Mouse (Mus musculus) megakaryocyte, embryonic 14.5 days (primary cell): ENCODE data around the gene Arhgap8. TPM values are rescaled to one million over a fixed set of nuclear protein-coding genes. Genes with fewer than 3 reads are reported as not detected.

Experiments
- H3K27me3 ChIP-seq: replicated peaks from 2 replicates; pipeline ENCODE3; 2012; ENCODE audit warnings: inconsistent platforms
- H3K36me3 ChIP-seq: replicated peaks from 2 replicates; pipeline ENCODE3; 2012; ENCODE audit warnings: low read length, inconsistent platforms, mixed read lengths
- H3K4me1 ChIP-seq: 2 replicates; pipeline ENCODE4 v1.6.1; 2012; ENCODE audit warnings: inconsistent platforms
- H3K4me3 ChIP-seq: replicated peaks from 2 replicates; pipeline ENCODE3; 2012; ENCODE audit warnings: moderate library complexity, mild to moderate bottlenecking, inconsistent platforms
- H3K9me3 ChIP-seq: 2 replicates; pipeline ENCODE4 v1.6.1; 2012; ENCODE audit warnings: inconsistent platforms
- FLI1 ChIP-seq: IDR thresholded peaks from 2 replicates; pipeline ENCODE4 v1.6.1; 2012; ENCODE audit warnings: low read length, inconsistent platforms, mixed read lengths
- GATA1 ChIP-seq: IDR thresholded peaks from 3 replicates; pipeline ENCODE4 v1.6.1; 2012; ENCODE audit warnings: mixed read lengths, low read length, inconsistent platforms, borderline replicate concordance
- polyA plus RNA-seq: library from polyadenylated mRNA; stranded (reverse); fragments of >175 nt; gene quantifications from 2 replicates; pipeline ENCODE4 v1.2.3, GENCODE M21; 2012; ENCODE audit warnings: low replicate concordance; ENCODE audit not compliant: insufficient read depth

The Arhgap8 gene
- polyA plus RNA-seq, 1 experiment: not detected

DNA sequence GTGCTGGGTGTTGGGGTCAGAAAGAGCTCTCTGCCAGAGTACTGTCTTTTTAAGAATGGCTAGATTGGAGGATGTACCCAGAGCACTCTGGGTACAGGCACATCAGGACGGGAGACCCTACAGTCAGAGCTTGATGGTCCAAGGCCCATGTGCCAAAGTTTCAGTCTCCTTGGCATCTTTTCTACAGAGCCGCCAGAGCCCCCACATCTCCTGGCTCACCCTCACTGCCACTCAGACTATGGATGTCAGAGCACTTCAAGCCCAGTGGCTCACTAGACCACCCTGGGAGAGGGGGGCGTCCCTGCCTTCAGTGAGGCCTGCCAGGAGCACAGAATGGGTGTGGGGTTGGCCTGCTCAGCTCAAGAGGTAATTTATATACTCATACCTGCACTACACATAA is 97.7 kb downstream of the Arhgap8 start:
- TF ChIP-seq GATA1 (no peak), FLI1 (no peak)
- Histone ChIP-seq H3K4me1 (no peaks in the 10 kb centered on the region), H3K9me3 (peaks cover 1% of the 10 kb centered on the region), H3K27me3 (peaks cover 14% of the 10 kb centered on the region), H3K4me3 (no peak overlapping the region), H3K36me3 (no peaks in the 10 kb centered on the region)

DNA sequence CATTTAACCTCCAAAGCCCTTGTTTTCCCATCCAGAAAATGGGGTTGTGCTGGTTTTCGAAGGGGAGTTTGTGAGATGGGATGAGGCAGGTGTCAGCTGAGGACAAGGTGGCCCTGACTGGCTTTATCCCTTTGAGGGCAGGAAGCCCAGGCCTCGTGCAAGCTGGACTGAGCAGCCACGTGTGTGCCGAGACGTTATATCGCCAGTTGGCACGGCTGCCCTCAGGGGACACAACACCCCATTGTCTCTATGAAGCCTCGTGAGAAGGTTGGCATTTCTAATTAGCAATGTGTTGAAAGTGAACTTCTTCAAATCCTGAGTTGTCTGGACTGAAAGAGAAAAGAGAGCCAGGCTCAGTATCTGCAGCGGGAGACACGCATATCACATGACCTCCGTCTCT is 98.4 kb downstream of the Arhgap8 start:
- TF ChIP-seq GATA1: no peak
- TF ChIP-seq FLI1: no peak
- Histone ChIP-seq H3K27me3 (peaks cover 13% of the 10 kb centered on the region), H3K4me3 (no peak overlapping the region), H3K9me3 (peaks cover 5% of the 10 kb centered on the region), H3K36me3 (no peaks in the 10 kb centered on the region), H3K4me1 (no peaks in the 10 kb centered on the region)

DNA sequence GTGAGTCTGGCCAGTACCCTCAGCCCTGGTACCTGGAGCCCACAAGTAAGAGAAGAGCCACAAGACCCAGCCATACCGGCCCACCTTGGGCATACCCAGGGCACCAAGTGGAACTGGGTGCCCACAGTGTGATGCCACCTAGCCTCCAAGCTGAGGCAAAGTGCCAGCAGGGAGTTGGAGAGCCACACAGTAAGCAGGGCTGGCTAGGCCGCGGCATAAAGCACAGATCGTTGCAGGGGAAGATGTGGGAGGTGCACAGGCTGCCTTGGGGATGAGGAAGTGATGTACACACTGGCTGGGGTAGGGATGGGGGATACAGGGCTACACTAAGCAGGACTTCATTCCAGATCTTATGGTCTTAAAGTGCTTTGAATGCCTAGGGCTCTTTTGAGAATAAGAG is 101.0 kb downstream of the Arhgap8 start:
- Histone ChIP-seq H3K36me3 (no peaks in the 10 kb centered on the region), H3K4me1 (no peaks in the 10 kb centered on the region), H3K9me3 (peaks cover 22% of the 10 kb centered on the region), H3K27me3 (peaks cover 5% of the 10 kb centered on the region), H3K4me3 (peak overlapping the region; percentile 10)
- no peak for TF ChIP-seq FLI1
- TF ChIP-seq GATA1: no peak

Other genes starting within 250 kb of the Arhgap8 start
- 0.07 TPM in 1 of 2 replicates, not detected in the other for gene Rtl6, start 162.2 kb upstream of the Arhgap8 start, polyA plus RNA-seq
- 6.3 and 8.8 TPM in 2 replicates for gene Prr5, start 50.4 kb upstream of the Arhgap8 start, polyA plus RNA-seq
- gene Phf21b, start 136.0 kb downstream of the Arhgap8 start, polyA plus RNA-seq: 1.2 and 3.5 TPM in 2 replicates
- gene Gm29666, start 200.0 kb downstream of the Arhgap8 start, polyA plus RNA-seq: 0.04 TPM in 1 of 2 replicates, not detected in the other
- gene Nup50, start 203.4 kb downstream of the Arhgap8 start, polyA plus RNA-seq: 4.6 and 10.5 TPM in 2 replicates